Mouse (Mus musculus): ENCODE results near the gene Slc39a8. TPM values are rescaled to one million over a fixed set of nuclear protein-coding genes. Genes with fewer than 3 reads are reported as not detected.
A peak's percentile ranks its signal among the peaks of the same experiment; 100 is the strongest.

Slc39a8 gene
- total RNA-seq (2021) = 1 to 10 TPM; 2.9 to 3.5 TPM

DNA sequence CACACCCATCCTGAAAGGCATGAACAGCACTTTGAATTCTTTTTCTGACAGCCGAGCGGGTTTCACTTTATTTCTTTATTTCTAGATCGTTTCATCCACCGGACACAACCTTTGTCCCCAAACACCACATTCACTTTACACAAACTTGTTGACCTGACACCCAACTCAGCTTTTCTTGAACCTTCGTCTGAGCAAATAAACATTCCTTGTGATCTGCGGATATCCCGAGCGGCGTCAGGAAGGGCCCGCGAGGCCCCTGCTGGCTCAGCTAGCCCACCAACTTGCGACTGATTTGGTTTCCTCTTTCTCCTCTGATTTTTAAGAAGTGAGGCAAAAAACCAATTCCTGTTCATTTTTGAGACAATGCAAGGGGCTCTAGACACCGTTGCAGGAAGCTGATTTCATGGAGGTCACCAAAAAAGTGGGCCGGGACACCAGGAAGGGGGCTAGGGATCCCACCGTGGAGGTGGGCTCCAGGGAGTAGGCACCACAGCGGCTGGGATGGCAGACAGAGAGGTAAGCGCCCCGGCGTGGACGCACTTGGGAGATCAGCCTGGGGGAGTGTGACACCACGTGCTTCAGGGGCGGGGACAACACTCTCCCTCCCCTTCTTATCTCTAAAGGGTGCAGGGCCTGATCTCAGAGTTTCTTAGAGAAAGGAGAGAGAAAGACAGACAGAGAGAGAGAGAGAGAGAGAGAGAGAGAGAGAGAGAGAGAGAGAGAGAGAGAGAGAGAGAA is at the start of gene Slc39a8:
Slc39a8 (plus strand) TSS at position 264 of the 738 bp plus-strand sequence.
- DNase-seq (ENCODE audit: extremely low spot score in 1 of 2, low spot score in 1 of 2) = peak in 1 of 2 experiments; percentile 40

- no peak for DNase-seq (ENCODE audit: extremely low spot score in 1 of 2, low spot score in 1 of 2)
Measured at GRCm38 (mm10) chr3:135785065-135785464, 40.0 kb upstream of the Slc39a8 start.

DNA sequence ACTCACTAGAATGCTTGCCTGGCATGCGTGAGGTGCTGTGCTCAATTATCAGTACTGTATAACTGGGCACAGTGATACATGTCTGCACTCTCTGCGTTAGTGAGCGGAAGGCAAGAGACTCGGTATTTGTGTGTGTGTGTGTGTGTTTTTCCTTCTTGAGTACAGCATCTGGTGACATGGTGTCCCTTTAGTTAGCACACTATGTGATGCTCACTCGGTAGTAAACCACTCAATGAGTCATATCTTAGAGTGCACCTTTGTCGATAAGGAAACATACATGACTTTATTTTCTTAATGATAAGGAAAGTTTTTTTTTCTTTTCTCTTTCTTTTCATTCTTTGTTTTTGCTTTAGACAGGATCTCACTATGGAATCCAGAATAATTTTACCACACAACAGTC is 29.0 kb upstream of the Slc39a8 start:
- no peak for DNase-seq (ENCODE audit: extremely low spot score in 1 of 2, low spot score in 1 of 2)

- no peak for DNase-seq (ENCODE audit: extremely low spot score in 1 of 2, low spot score in 1 of 2)
Measured at GRCm38 (mm10) chr3:135798241-135798640, 26.8 kb upstream of the Slc39a8 start.

DNA sequence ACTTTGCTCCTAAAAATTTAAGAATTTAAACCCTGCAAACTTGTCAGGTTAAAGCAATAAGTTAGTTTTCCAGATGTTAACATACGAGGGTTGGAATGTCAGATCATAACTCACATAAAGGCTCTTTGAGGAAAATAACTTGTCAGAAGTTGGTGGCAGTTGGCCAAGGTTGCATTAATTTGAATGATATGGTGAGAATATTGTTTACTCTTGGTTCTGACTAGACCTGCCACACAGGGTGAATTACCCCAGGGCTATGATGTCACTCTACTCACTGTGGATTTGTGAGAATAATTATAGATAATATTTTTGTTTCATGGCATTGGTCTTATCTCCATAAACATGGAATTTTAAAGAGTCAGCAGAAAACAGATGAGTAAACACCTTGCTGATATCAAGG is 26.4 kb upstream of the Slc39a8 start:
- no peak for DNase-seq (ENCODE audit: extremely low spot score in 1 of 2, low spot score in 1 of 2)

GRCm38 (mm10) chr3:135814665-135815064 is 10.4 kb upstream of the Slc39a8 start:
- no peak for DNase-seq (ENCODE audit: extremely low spot score in 1 of 2, low spot score in 1 of 2)

- no peak for DNase-seq (ENCODE audit: extremely low spot score in 1 of 2, low spot score in 1 of 2)
Measured at GRCm38 (mm10) chr3:135815973-135816727, 8.9 kb upstream of the Slc39a8 start.

GRCm38 (mm10) chr3:135817124-135817523 is 8.0 kb upstream of the Slc39a8 start:
- no peak for DNase-seq (ENCODE audit: extremely low spot score in 1 of 2, low spot score in 1 of 2)

DNA sequence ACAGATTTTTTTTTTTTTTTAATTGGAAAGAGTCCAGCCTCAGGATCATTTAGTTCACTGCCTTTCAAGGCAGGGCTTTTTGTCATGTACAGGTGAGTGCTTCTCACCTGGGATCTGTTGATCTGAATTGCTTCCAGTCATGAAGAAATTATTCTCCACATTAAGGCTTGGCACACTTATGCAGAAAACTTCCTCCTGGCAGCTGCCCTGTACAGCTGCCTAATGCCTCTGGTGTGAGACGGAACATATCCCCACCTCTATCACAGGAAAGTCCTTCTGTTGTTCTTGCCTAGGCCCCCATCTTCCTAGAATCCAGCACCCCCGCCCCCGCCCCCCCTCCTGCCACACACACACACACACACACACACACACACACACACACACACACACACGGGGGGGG is 643 bp upstream of the Slc39a8 start:
- no peak for DNase-seq (ENCODE audit: extremely low spot score in 1 of 2, low spot score in 1 of 2)

DNA sequence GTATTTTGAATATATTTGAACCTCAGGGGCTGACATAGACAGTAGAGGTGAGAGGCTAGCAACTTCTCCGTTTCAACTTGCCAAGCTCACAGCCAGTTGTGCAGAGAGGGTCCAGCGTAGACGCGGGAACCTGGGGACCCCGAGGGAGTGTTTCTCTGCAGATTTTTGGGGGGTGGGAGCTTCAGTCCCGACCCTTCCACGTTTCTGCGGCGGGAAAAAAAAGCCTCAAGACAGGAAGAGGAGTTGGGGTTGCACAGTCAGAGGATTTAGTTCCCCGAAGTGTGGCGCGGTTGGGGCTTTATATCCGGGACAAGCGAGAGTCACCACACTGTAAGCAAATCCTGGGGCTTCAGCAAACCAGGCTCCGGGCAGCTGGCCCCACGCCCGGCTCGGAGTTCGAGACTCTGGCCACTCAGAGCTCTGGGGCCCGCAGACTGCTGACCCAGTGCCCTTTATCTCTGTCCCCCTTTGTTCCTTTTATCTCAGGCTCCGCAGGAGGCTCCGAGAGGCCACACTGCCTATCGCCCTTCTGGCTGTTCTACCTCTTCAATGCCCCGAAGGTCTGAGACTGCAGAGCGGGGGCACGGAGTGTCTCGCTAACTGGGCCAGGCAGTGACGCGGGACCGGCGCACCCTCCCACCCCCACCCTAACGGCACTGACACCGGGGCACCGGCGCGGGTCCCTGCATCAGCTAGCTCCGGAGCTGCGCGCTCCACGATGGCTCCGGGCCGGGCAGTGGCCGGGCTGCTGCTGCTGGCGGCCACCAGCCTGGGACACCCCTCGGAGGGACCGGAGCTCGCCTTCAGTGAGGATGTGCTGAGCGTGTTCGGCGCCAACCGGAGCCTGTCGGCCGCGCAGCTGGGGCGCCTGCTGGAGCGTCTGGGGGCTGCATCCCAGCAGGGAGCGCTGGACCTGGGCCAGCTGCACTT is 940 bp downstream of the Slc39a8 start:
- peak; percentile 11 to 24 for DNase-seq (ENCODE audit: extremely low spot score in 1 of 2, low spot score in 1 of 2)

DNA sequence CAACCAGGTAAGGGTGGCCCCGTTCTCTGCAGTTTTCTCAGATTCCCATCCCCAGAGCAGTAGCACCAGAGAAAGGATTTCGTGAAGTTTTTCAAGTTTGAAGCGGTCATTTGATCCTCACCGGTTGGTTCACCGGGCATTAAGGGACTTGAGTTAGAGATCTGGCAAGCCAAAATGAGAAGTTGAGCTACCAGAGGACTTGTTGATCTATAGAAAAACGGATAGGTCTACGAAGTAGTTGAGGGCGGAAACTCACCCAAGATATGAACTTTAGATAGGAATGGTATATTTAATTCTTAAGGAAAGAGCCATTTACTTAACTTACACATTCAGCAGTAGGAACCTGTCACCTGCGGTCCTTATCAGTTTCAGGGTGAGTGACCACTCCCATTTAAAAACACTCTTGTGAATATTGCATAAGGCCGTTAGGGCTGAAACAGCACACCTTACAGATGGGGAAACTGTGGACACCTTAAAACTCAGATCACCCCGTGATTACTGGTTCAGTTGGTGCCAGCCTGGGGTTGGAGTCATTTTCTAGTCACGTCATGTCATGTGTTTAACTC is 1.7 kb downstream of the Slc39a8 start:
- no peak for DNase-seq (ENCODE audit: extremely low spot score in 1 of 2, low spot score in 1 of 2)

GRCm38 (mm10) chr3:135828000-135828399 is 2.9 kb downstream of the Slc39a8 start:
- DNase-seq (ENCODE audit: extremely low spot score in 1 of 2, low spot score in 1 of 2) = no peak

- DNase-seq (ENCODE audit: extremely low spot score in 1 of 2, low spot score in 1 of 2) = no peak
Measured at GRCm38 (mm10) chr3:135832496-135832895, 7.4 kb downstream of the Slc39a8 start.

DNA sequence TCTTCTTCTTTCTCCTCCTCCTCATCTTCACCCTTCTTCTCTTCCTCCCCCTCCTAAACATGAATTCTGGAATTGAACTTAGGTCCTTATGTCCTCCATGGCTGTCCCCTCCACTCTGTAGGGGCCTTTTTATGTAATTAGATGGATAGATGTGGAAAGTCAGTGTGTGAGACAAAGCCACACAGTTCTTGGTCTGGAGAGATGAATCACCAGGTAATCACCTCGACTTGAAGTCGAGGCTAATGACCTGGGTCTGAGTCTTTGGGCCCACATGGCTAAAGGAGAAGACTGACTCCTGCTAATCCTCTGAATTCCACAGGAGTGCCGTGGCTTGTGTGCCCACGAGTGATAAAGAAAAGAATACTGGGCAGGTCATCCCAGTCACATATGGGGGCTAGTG is 7.8 kb downstream of the Slc39a8 start:
- DNase-seq (ENCODE audit: extremely low spot score in 1 of 2, low spot score in 1 of 2) = no peak

GRCm38 (mm10) chr3:135834988-135835387 is 9.9 kb downstream of the Slc39a8 start:
- DNase-seq (ENCODE audit: extremely low spot score in 1 of 2, low spot score in 1 of 2) = no peak

DNA sequence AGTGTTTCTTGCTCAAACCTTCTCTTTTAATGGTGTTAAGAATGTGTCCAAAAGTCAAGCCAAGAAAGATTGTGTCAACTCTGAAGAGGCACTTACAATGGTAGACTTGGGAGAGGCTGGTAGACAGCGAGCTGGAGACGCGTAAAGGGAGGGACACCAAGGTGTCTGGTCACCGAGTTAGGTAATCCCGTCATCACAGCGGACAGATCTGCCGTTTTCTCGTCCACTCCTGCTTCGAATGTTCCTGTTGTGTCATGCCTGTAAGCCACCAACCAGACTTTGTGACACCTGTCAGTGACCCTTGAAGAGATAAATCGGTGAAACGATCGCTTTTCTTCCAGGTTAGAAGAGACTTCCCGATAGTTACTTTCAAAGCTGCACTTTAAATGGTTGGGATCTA is 14.5 kb downstream of the Slc39a8 start:
- DNase-seq (ENCODE audit: extremely low spot score in 1 of 2, low spot score in 1 of 2) = no peak

DNA sequence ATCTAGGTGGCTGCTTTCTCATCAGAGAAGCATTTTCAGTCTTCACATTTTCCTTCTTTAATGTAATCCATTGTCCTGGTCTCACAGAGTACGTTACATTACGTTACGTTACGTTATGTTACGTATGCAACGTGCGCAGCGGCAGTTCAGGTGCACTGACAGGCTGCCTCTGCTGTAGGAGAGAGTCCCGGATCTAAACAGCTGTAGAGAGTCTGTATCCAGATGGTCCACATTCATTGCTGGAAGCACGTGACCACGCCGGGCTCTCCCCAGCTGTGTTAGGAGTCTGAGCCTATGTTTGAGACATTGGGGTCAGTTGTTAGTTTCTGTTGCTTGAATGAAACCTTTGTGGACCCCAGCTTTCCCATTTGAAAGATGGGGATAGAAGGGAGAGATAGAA is 15.1 kb downstream of the Slc39a8 start:
- DNase-seq (ENCODE audit: extremely low spot score in 1 of 2, low spot score in 1 of 2) = no peak

DNA sequence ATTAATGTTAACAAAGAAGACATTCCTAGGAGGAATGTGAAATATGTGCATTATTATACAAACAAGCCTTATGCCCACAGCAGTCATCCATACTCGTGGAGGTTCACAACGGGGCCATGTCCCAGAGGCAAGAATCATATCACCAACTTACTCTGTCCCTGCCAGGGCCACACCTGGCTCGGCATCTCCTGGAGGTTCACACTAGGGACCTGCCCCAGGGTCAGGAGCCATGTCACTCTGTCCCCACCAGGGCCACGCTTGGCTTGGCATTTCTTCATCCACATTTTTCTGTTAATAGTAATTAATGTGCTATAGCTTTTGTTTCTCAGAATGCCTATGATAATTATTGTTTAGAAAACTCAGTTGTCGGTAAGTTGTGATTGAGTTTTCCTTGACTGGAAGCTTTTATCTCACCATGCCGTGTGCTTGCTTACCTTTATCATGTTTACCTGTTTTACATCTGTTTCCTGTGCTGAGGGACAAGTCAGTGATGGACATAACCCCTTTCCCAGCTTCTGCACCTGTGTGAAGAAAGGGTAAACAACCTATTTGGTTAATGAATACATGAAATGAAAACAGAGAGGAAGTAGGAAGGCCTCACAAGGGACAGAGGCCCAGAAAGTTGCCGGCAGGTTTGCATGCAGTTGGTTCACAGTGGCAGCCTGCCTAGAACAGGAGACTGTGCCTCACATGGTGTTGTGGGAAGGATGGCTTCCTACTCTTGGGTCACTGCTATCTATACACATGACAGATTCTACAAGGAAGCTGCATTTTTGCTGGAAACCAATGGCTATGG is 16.8 kb downstream of the Slc39a8 start:
- no peak for DNase-seq (ENCODE audit: extremely low spot score in 1 of 2, low spot score in 1 of 2)

DNA sequence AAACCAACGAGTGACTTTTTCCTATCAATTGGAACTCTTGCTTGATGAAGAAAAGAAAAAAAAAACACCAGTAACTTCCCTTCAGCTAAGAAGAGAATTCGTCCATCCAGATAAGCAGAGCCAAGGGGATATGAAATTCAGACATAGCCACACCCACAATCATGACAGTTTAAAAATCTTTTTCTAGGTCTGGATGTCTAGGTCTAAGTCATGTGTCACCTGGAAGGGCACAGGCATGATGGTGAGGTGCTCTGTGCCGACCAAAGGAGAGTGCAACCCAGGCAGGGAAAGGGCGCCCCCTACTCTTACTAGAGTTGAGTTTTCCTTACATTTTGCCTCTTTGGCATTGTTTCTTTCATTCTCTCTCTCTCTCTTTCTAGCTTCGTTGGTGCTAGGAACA is 18.1 kb downstream of the Slc39a8 start:
- no peak for DNase-seq (ENCODE audit: extremely low spot score in 1 of 2, low spot score in 1 of 2)

- DNase-seq (ENCODE audit: extremely low spot score in 1 of 2, low spot score in 1 of 2) = no peak
Measured at GRCm38 (mm10) chr3:135843707-135844106, 18.6 kb downstream of the Slc39a8 start.

Measured in layer of hippocampus, postnatal 25 days (tissue).